Comparison of ENCODE assay signal across 8 mouse cellular contexts in the genomic region with DNA sequence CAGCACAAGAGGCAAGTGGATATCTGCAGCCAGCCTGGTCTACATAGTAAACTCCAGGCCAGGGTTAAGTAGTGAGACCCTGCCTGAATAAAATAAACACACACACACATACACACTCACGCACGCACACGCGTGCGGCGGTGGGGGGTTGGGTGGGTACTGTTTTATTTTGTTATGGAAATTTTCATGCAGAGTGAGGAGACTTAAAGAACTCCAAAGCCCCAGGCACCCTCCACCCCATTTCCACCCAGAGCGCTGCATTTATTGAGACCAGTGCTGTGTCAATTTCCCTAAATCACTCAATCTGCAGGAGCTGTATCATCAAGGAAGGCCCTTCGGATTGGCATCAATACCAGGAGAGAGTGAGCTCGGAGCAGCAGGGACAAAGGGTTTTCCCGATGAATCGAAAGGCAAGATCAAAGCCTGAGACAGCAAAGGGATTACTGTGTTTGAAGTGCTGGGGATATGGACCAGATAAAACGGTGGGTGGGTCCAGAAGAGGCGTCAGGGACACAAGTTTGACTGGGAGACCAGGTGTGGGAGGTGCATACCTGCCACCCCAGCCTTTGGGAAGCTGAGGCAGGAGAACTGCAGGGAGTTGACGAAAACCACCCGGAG. TPM values are rescaled to one million over a fixed set of nuclear protein-coding genes. Genes with fewer than 3 reads are reported as not detected.
A peak's percentile ranks its signal among the peaks of the same experiment; 100 is the strongest.
DNase-seq lines count a peak whose midpoint lies in the region; ATAC-seq and TF ChIP-seq lines count a peak whose summit lies in the region.

No protein-coding gene starts in this region.

- DNase-seq in heart, postnatal 10 days = no peak
- no peak for DNase-seq in adrenal gland, postnatal 36 days
- DNase-seq in adipocyte (ENCODE audit: low spot score) = no peak
- DNase-seq in layer of hippocampus, adult 11-12 months (ENCODE audit: low spot score) = no peak

- H3K9me3 ChIP-seq in heart, embryonic 11.5 days (replicated peaks; ENCODE audit: control insufficient read depth, low read length) = peaks cover 5% of the 10 kb centered on the region; the same call in 1 of the 2 replicates
- H3K9me3 ChIP-seq in ES-Bruce4 (replicated peaks; ENCODE audit: control insufficient read depth, insufficient read depth, low read length, poor library complexity, severe bottlenecking) = no peaks in the 10 kb centered on the region
- H3K9me3 ChIP-seq in forebrain, embryonic 13.5 days (replicated peaks) = no peaks in the 10 kb centered on the region
- no peaks in the 10 kb centered on the region for H3K9me3 ChIP-seq in liver, embryonic 15.5 days (replicated peaks)

- no peak for ATAC-seq in heart, embryonic 11.5 days (replicated peaks; ENCODE audit: insufficient number of reproducible peaks, low FRiP score, low TSS enrichment)
- ATAC-seq in forebrain, embryonic 13.5 days = no peak
- ATAC-seq in liver, embryonic 15.5 days (ENCODE audit: insufficient read depth) = no peak

- no peak overlapping the region for H3K9ac ChIP-seq in heart, embryonic 11.5 days (ENCODE audit: low read depth, low read length)
- no peak overlapping the region for H3K9ac ChIP-seq in ES-Bruce4 (ENCODE audit: low read depth, poor library complexity, severe bottlenecking)
- peak overlapping the region; percentile 91 for H3K9ac ChIP-seq in forebrain, embryonic 13.5 days
- no peak overlapping the region for H3K9ac ChIP-seq in liver, embryonic 15.5 days

- H3K4me2 ChIP-seq in heart, embryonic 11.5 days = peak overlapping the region; percentile 1; the same call in 1 of the 2 replicates
- H3K4me2 ChIP-seq in forebrain, embryonic 13.5 days = peak overlapping the region; percentile 81
- H3K4me2 ChIP-seq in liver, embryonic 15.5 days = peak overlapping the region; percentile 95; the same call in 1 of the 2 replicates

- TF ChIP-seq CTCF in ES-Bruce4 (IDR thresholded peaks at IDR 0.05; ENCODE audit: low read depth, low read length) = no peak

- H3K4me1 ChIP-seq in heart, embryonic 11.5 days (ENCODE audit: control insufficient read depth, insufficient read depth, low read length) = peaks cover 8% of the 10 kb centered on the region
- peaks cover 2% of the 10 kb centered on the region for H3K4me1 ChIP-seq in ES-Bruce4 (ENCODE audit: control insufficient read depth, insufficient read depth, low read length)
- peaks cover 57% of the 10 kb centered on the region for H3K4me1 ChIP-seq in forebrain, embryonic 13.5 days
- peaks cover 40% of the 10 kb centered on the region for H3K4me1 ChIP-seq in liver, embryonic 15.5 days (replicated peaks)

- no peaks in the 10 kb centered on the region for H3K36me3 ChIP-seq in heart, embryonic 11.5 days (ENCODE audit: control insufficient read depth, insufficient read depth, low read length)
- H3K36me3 ChIP-seq in ES-Bruce4 (ENCODE audit: control insufficient read depth, insufficient read depth, low read length, poor library complexity, severe bottlenecking) = no peaks in the 10 kb centered on the region
- H3K36me3 ChIP-seq in forebrain, embryonic 13.5 days (ENCODE audit: poor library complexity, severe bottlenecking) = peaks cover 35% of the 10 kb centered on the region
- H3K36me3 ChIP-seq in liver, embryonic 15.5 days (replicated peaks) = no peaks in the 10 kb centered on the region

- 24% methylated on average over 15 of the region's 15 CpGs for WGBS in heart, embryonic 11.5 days (ENCODE audit: insufficient replicate concordance)
- 11% methylated on average over 15 of the region's 15 CpGs for WGBS in forebrain, embryonic 13.5 days
- 49% methylated on average over 15 of the region's 15 CpGs for whole genome bisulfite sequencing in liver, embryonic 15.5 days (ENCODE audit: insufficient replicate concordance)

- TF ChIP-seq POLR2A in ES-Bruce4 (IDR thresholded peaks at IDR 0.05; ENCODE audit: insufficient read depth, low read length) = no peak

- peaks cover 34% of the 10 kb centered on the region for H3K27me3 ChIP-seq in heart, embryonic 11.5 days (ENCODE audit: control insufficient read depth, insufficient read depth, low read length)
- no peaks in the 10 kb centered on the region for H3K27me3 ChIP-seq in ES-Bruce4 (ENCODE audit: control insufficient read depth, insufficient read depth, low read length, poor library complexity, severe bottlenecking)
- H3K27me3 ChIP-seq in forebrain, embryonic 13.5 days = no peaks in the 10 kb centered on the region
- H3K27me3 ChIP-seq in liver, embryonic 15.5 days = peaks cover 66% of the 10 kb centered on the region

- no peak overlapping the region for H3K27ac ChIP-seq in heart, embryonic 11.5 days (ENCODE audit: low read depth, low read length)
- H3K27ac ChIP-seq in ES-Bruce4 (ENCODE audit: insufficient read depth, low read length) = peak overlapping the region; percentile 84
- H3K27ac ChIP-seq in forebrain, embryonic 13.5 days = peak overlapping the region; percentile 100
- no peak overlapping the region for H3K27ac ChIP-seq in liver, embryonic 15.5 days (replicated peaks)

- 0 out of 2 replicates have a peak, but pooled peaks have one; percentile 59 for TF ChIP-seq EP300 in ES-Bruce4 (IDR thresholded peaks at IDR 0.05; ENCODE audit: insufficient read depth, low read depth, low read length)

- H3K4me3 ChIP-seq in heart, embryonic 11.5 days (ENCODE audit: low read depth, low read length) = no peak overlapping the region
- peak overlapping the region; percentile 2; the same call in 1 of the 2 replicates for H3K4me3 ChIP-seq in ES-Bruce4 (ENCODE audit: low read depth, low read length)
- peak overlapping the region; percentile 57 for H3K4me3 ChIP-seq in forebrain, embryonic 13.5 days
- H3K4me3 ChIP-seq in liver, embryonic 15.5 days (replicated peaks) = no peak overlapping the region

- intact Hi-C loops in heart, postnatal 10 days (cut with DNase I) = loop anchor here (2.0 kb wide), 2 partner anchors 19 to 25 kb away; a partner anchor contains a TSS

RNA-seq across cellular contexts. Expression of a gene that starts 1.2 kb away (rescaled TPM):
- 22.6 and 26.0 TPM in 2 replicates for polyA plus RNA-seq in heart, embryonic 11.5 days (2014; fragmentation: Nextera tagmentation; extraction: Ambion mirVana)
- 10 to 100 TPM; 15.3 to 18.8 TPM for total RNA-seq in heart, postnatal 10 days (2021)
- polyA plus RNA-seq in ES-Bruce4 (2011; ENCODE audit: insufficient read depth, insufficient read length, low read depth, missing spikeins) = 12.3 and 13.1 TPM in 2 replicates
- 214 and 220 TPM in 2 replicates for polyA plus RNA-seq in forebrain, embryonic 13.5 days (2015; fragmentation: Nextera tagmentation; extraction: Ambion mirVana)
- polyA plus RNA-seq in liver, embryonic 15.5 days (2015; fragmentation: Nextera tagmentation; extraction: Ambion mirVana) = 4.2 and 4.5 TPM in 2 replicates
- 1 to 10 TPM; 6.0 to 6.8 TPM for total RNA-seq in adrenal gland, postnatal 36 days (2021)

RNA-seq across cellular contexts. Expression of a gene that starts 6.7 kb away (rescaled TPM):
- polyA plus RNA-seq in heart, embryonic 11.5 days (2014; fragmentation: Nextera tagmentation; extraction: Ambion mirVana) = 0.25 and 0.57 TPM in 2 replicates
- not detected for total RNA-seq in heart, postnatal 10 days (2021)
- polyA plus RNA-seq in ES-Bruce4 (2011; ENCODE audit: insufficient read depth, insufficient read length, low read depth, missing spikeins) = not detected in 2 replicates
- polyA plus RNA-seq in forebrain, embryonic 13.5 days (2015; fragmentation: Nextera tagmentation; extraction: Ambion mirVana) = 0.97 and 1.1 TPM in 2 replicates
- polyA plus RNA-seq in liver, embryonic 15.5 days (2015; fragmentation: Nextera tagmentation; extraction: Ambion mirVana) = not detected in 2 replicates
- not detected for total RNA-seq in adrenal gland, postnatal 36 days (2021)

RNA-seq across cellular contexts. Expression of a gene that starts 23.7 kb away (rescaled TPM):
- 0.20 and 0.23 TPM in 2 replicates for polyA plus RNA-seq in heart, embryonic 11.5 days (2014; fragmentation: Nextera tagmentation; extraction: Ambion mirVana)
- total RNA-seq in heart, postnatal 10 days (2021) = 10 to 100 TPM; 18.6 to 22.7 TPM
- 10.4 and 12.2 TPM in 2 replicates for polyA plus RNA-seq in ES-Bruce4 (2011; ENCODE audit: insufficient read depth, insufficient read length, low read depth, missing spikeins)
- 45.8 and 47.0 TPM in 2 replicates for polyA plus RNA-seq in forebrain, embryonic 13.5 days (2015; fragmentation: Nextera tagmentation; extraction: Ambion mirVana)
- 0.20 and 0.25 TPM in 2 replicates for polyA plus RNA-seq in liver, embryonic 15.5 days (2015; fragmentation: Nextera tagmentation; extraction: Ambion mirVana)
- total RNA-seq in adrenal gland, postnatal 36 days (2021) = 1 to 10 TPM; 2.8 to 3.6 TPM

RNA-seq across cellular contexts. Expression of a gene that starts 24.9 kb away (rescaled TPM):
- 4.1 and 6.1 TPM in 2 replicates for polyA plus RNA-seq in heart, embryonic 11.5 days (2014; fragmentation: Nextera tagmentation; extraction: Ambion mirVana)
- 10 to 100 TPM; 18.3 to 20.1 TPM for total RNA-seq in heart, postnatal 10 days (2021)
- polyA plus RNA-seq in ES-Bruce4 (2011; ENCODE audit: insufficient read depth, insufficient read length, low read depth, missing spikeins) = 7.2 and 8.2 TPM in 2 replicates
- 15.1 and 17.4 TPM in 2 replicates for polyA plus RNA-seq in forebrain, embryonic 13.5 days (2015; fragmentation: Nextera tagmentation; extraction: Ambion mirVana)
- polyA plus RNA-seq in liver, embryonic 15.5 days (2015; fragmentation: Nextera tagmentation; extraction: Ambion mirVana) = 1.6 and 2.0 TPM in 2 replicates
- total RNA-seq in adrenal gland, postnatal 36 days (2021) = 10 to 100 TPM; 20.4 to 24.1 TPM

RNA-seq across cellular contexts. Expression of a gene that starts 40.4 kb away (rescaled TPM):
- not detected in 2 replicates for polyA plus RNA-seq in heart, embryonic 11.5 days (2014; fragmentation: Nextera tagmentation; extraction: Ambion mirVana)
- not detected for total RNA-seq in heart, postnatal 10 days (2021)
- 1.1 TPM in 1 of 2 replicates, not detected in the other for polyA plus RNA-seq in ES-Bruce4 (2011; ENCODE audit: insufficient read depth, insufficient read length, low read depth, missing spikeins)
- polyA plus RNA-seq in forebrain, embryonic 13.5 days (2015; fragmentation: Nextera tagmentation; extraction: Ambion mirVana) = not detected in 2 replicates
- polyA plus RNA-seq in liver, embryonic 15.5 days (2015; fragmentation: Nextera tagmentation; extraction: Ambion mirVana) = not detected in 2 replicates
- total RNA-seq in adrenal gland, postnatal 36 days (2021) = not detected

Comparison
In these comparisons a context has a peak if more than half of its experiments do, and no peak if none do; other contexts are left out.
1. H3K27ac ChIP-seq: peak in ES-Bruce4 (single experiment) and forebrain, embryonic 13.5 days (single experiment); none in heart, embryonic 11.5 days (single experiment) and liver, embryonic 15.5 days (single experiment).
2. H3K4me2 ChIP-seq: peak in every context shown above with its lines; median percentile 95 in liver, embryonic 15.5 days; 81 in forebrain, embryonic 13.5 days; 1 in heart, embryonic 11.5 days.
3. H3K4me3 ChIP-seq: peak in ES-Bruce4 (single experiment) and forebrain, embryonic 13.5 days (single experiment); none in heart, embryonic 11.5 days (single experiment) and liver, embryonic 15.5 days (single experiment).